Mouse (Mus musculus) adrenal gland, adult 2 months (tissue): ENCODE data around the gene Ncam1. TPM values are rescaled to one million over a fixed set of nuclear protein-coding genes. Genes with fewer than 3 reads are reported as not detected.

ENCODE experiments used
- DNase-seq: peaks from one replicate; pipeline ENCODE4 v3.0.0; 2021
- polyA plus RNA-seq: library from polyadenylated mRNA; depleted of rRNA; stranded (reverse); fragments of >200 nt; gene quantifications from 2 replicates; pipeline ENCODE4 v1.2.3, GENCODE M21; 2012
- total RNA-seq, 2 experiments: library from RNA; stranded (reverse); gene quantifications; 2 replicates each; pipeline ENCODE4 v1.2.3; 2021

Ncam1 gene
- total and polyA plus RNA-seq, 3 experiments: 3.0 to 50.3 (median 44.0) TPM

GRCm38 (mm10) chr9:49755214-49755613 is 43.5 kb downstream of the Ncam1 start:
- DNase-seq: no peak

GRCm38 (mm10) chr9:49751466-49751865 is 47.3 kb downstream of the Ncam1 start:
- DNase-seq: no peak

- DNase-seq: no peak
Observed at GRCm38 (mm10) chr9:49746176-49746575, 52.5 kb downstream of the Ncam1 start.

GRCm38 (mm10) chr9:49745696-49746095 is 53.0 kb downstream of the Ncam1 start:
- no peak for DNase-seq

GRCm38 (mm10) chr9:49744286-49744685 is 54.4 kb downstream of the Ncam1 start:
- DNase-seq: no peak

- no peak for DNase-seq
Observed at GRCm38 (mm10) chr9:49739935-49740334, 58.8 kb downstream of the Ncam1 start.

GRCm38 (mm10) chr9:49738546-49738945 is 60.2 kb downstream of the Ncam1 start:
- DNase-seq: no peak

- no peak for DNase-seq
Observed at GRCm38 (mm10) chr9:49737166-49737565, 61.6 kb downstream of the Ncam1 start.

GRCm38 (mm10) chr9:49734348-49735007 is 64.2 kb downstream of the Ncam1 start:
- no peak for DNase-seq

GRCm38 (mm10) chr9:49733726-49734125 is 65.0 kb downstream of the Ncam1 start:
- no peak for DNase-seq

GRCm38 (mm10) chr9:49729479-49729878 is 69.2 kb downstream of the Ncam1 start:
- no peak for DNase-seq

GRCm38 (mm10) chr9:49728211-49728610 is 70.5 kb downstream of the Ncam1 start:
- DNase-seq: no peak

GRCm38 (mm10) chr9:49722765-49723164 is 76.0 kb downstream of the Ncam1 start:
- no peak for DNase-seq

- no peak for DNase-seq
Observed at GRCm38 (mm10) chr9:49715121-49715520, 83.6 kb downstream of the Ncam1 start.

GRCm38 (mm10) chr9:49714091-49714490 is 84.6 kb downstream of the Ncam1 start:
- no peak for DNase-seq

GRCm38 (mm10) chr9:49707646-49708045 is 91.1 kb downstream of the Ncam1 start:
- DNase-seq: no peak

- DNase-seq: no peak
Observed at GRCm38 (mm10) chr9:49704196-49704967, 94.3 kb downstream of the Ncam1 start.

GRCm38 (mm10) chr9:49695371-49695770 is 103.4 kb downstream of the Ncam1 start:
- DNase-seq: no peak

- DNase-seq: no peak
Observed at GRCm38 (mm10) chr9:49692791-49693190, 105.9 kb downstream of the Ncam1 start.

GRCm38 (mm10) chr9:49691344-49691743 is 107.4 kb downstream of the Ncam1 start:
- DNase-seq: no peak

GRCm38 (mm10) chr9:49683566-49684273 is 115.0 kb downstream of the Ncam1 start:
- no peak for DNase-seq

- DNase-seq: no peak
Observed at GRCm38 (mm10) chr9:49681848-49682469, 116.8 kb downstream of the Ncam1 start.

- DNase-seq: no peak
Observed at GRCm38 (mm10) chr9:49679270-49679669, 119.5 kb downstream of the Ncam1 start.
